In genomic region chr17:26361992-26362391, GRCm38 (mm10) we compare ENCODE assay signal across 9 mouse cellular contexts. TPM values are rescaled to one million over a fixed set of nuclear protein-coding genes. Genes with fewer than 3 reads are reported as not detected.
A peak's percentile ranks its signal among the peaks of the same experiment; 100 is the strongest.
DNase-seq lines count a peak whose midpoint lies in the region; ATAC-seq lines count a peak whose summit lies in the region.
"Had no signal": no experiment of that assay in that cellular context is flagged by ENCODE, and none has a peak within 500 bp of the region (broad histone marks: within the 10 kb centered on the region; RNA-seq: fewer than 3 reads in every experiment).

No protein-coding gene starts in this region.

- intact Hi-C loops in left cerebral cortex, postnatal 14 days (cut with DNase I): no loop called here

- WGBS in hindbrain, embryonic 15.5 days: 44% methylated on average over 3 of the region's 3 CpGs

- ATAC-seq in hindbrain, embryonic 15.5 days (ENCODE audit: low FRiP score, low read depth): no peak

- no peaks in the 10 kb centered on the region for H3K9me3 ChIP-seq in hindbrain, embryonic 15.5 days
- H3K9me3 ChIP-seq: neural tube, embryonic 12.5 days had no signal

- no peak overlapping the region for H3K4me2 ChIP-seq in hindbrain, embryonic 15.5 days
- H3K4me2 ChIP-seq: neural tube, embryonic 12.5 days had no signal

- H3K27ac ChIP-seq in hindbrain, embryonic 15.5 days (replicated peaks): 0 out of 2 replicates have a peak overlapping the region, but pooled peaks have one; percentile 48
- H3K27ac ChIP-seq: neural tube, embryonic 12.5 days had no signal

- peak; percentile 57 to 63 for DNase-seq in left cerebral cortex, postnatal 14 days (ENCODE audit: low spot score in 2 of 2)
- no peak for DNase-seq in left cerebral cortex, adult 11 months (ENCODE audit: low spot score)
- peak; percentile 26 for DNase-seq in urinary bladder, postnatal 14 days (ENCODE audit: low spot score)
- no peak for DNase-seq in urinary bladder, postnatal 36 days (ENCODE audit: low spot score in 2 of 2)
- DNase-seq in frontal cortex, postnatal 36 days (ENCODE audit: low spot score in 2 of 2): no peak
- DNase-seq in ovary, postnatal 14 days (ENCODE audit: low spot score): no peak
- DNase-seq: thymus, adult 18-20 months had no signal

- H3K36me3 ChIP-seq in hindbrain, embryonic 15.5 days: no peaks in the 10 kb centered on the region
- H3K36me3 ChIP-seq: neural tube, embryonic 12.5 days had no signal

- no peak overlapping the region for H3K4me3 ChIP-seq in hindbrain, embryonic 15.5 days
- H3K4me3 ChIP-seq: neural tube, embryonic 12.5 days had no signal

- no peak overlapping the region for H3K9ac ChIP-seq in hindbrain, embryonic 15.5 days
- H3K9ac ChIP-seq: neural tube, embryonic 12.5 days had no signal

- peaks cover 30% of the 10 kb centered on the region for H3K4me1 ChIP-seq in hindbrain, embryonic 15.5 days (replicated peaks)

- no peaks in the 10 kb centered on the region for H3K27me3 ChIP-seq in hindbrain, embryonic 15.5 days
- H3K27me3 ChIP-seq: neural tube, embryonic 12.5 days had no signal

RNA-seq across cellular contexts. Expression of gene Neurl1b, which starts 52.6 kb away (rescaled TPM):
- 100 to 1,000 TPM; 105 to 111 TPM for total RNA-seq in left cerebral cortex, postnatal 14 days (2021)
- polyA plus RNA-seq in hindbrain, embryonic 15.5 days (2015; fragmentation: Nextera tagmentation; extraction: Ambion mirVana): 1.6 and 1.9 TPM in 2 replicates

Comparison
In these comparisons a context has a peak if more than half of its experiments do, and no peak if none do; other contexts are left out.
1. DNase-seq: peak in left cerebral cortex, postnatal 14 days (2 of 2) and urinary bladder, postnatal 14 days (single experiment); none in left cerebral cortex, adult 11 months (single experiment), urinary bladder, postnatal 36 days (0 of 2), frontal cortex, postnatal 36 days (0 of 2) and ovary, postnatal 14 days (single experiment).